Mouse (Mus musculus): Measurements from ENCODE around the gene Ndufs5. TPM values are rescaled to one million over a fixed set of nuclear protein-coding genes. Genes with fewer than 3 reads are reported as not detected.
A peak's percentile ranks its signal among the peaks of the same experiment; 100 is the strongest.

Ndufs5 gene
- polyA plus RNA-seq (2012; fragmentation: generic; extraction: Trizol): 484 TPM

- peak within 1 kb of the TSS; percentile 48 for H3ac ChIP-seq (ENCODE audit: control insufficient read depth, insufficient read length)
- no peaks in the 10 kb centered on the region for H3K27me3 ChIP-seq (ENCODE audit: control insufficient read depth, insufficient read depth, insufficient read length)
- H3K79me2 ChIP-seq (ENCODE audit: control insufficient read depth, insufficient read depth): peaks cover 19% of the 10 kb centered on the region
- peaks cover 13% of the 10 kb centered on the region for H3K36me3 ChIP-seq (ENCODE audit: control insufficient read depth, insufficient read depth)
- no peak for TF ChIP-seq REST (IDR thresholded peaks at IDR 0.05; ENCODE audit: insufficient read depth, insufficient read length)
- TF ChIP-seq MYOD1 (IDR thresholded peaks at IDR 0.05; ENCODE audit: control insufficient read depth in 1 of 3, insufficient read length in 2 of 3, low read depth in 2 of 3): peak in 2 of 3 experiments; percentile 37 to 44
- no peak for TF ChIP-seq TCF12 (IDR thresholded peaks at IDR 0.05; ENCODE audit: insufficient read depth, poor library complexity, severe bottlenecking)
- TF ChIP-seq TCF3 (IDR thresholded peaks at IDR 0.05; ENCODE audit: insufficient read length, low read depth): no peak
- TF ChIP-seq SRF (IDR thresholded peaks at IDR 0.05; ENCODE audit: control insufficient read depth, insufficient read length, low read depth): no peak
- TF ChIP-seq USF1 (IDR thresholded peaks at IDR 0.05; ENCODE audit: low read depth): no peak
- peak; percentile 93 for TF ChIP-seq POLR2AphosphoS2 (IDR thresholded peaks at IDR 0.05; ENCODE audit: insufficient read length, low read depth)
- peak in 2 of 3 experiments; percentile 49 to 64 for TF ChIP-seq MYOG (IDR thresholded peaks at IDR 0.05; ENCODE audit: control insufficient read depth in 1 of 3, insufficient read depth in 1 of 3, insufficient read length in 2 of 3, low read depth in 2 of 3)
- TF ChIP-seq E2F4 (IDR thresholded peaks at IDR 0.05; ENCODE audit: insufficient read depth): no peak
- no peak for TF ChIP-seq MAX (IDR thresholded peaks at IDR 0.05; ENCODE audit: low read depth)
- TF ChIP-seq CEBPB (IDR thresholded peaks at IDR 0.05; ENCODE audit: insufficient read depth, poor library complexity, severe bottlenecking): no peak
- peak; percentile 91 for TF ChIP-seq POLR2A (IDR thresholded peaks at IDR 0.05; ENCODE audit: insufficient read length, low read depth)
- peak within 1 kb of the TSS; percentile 92 for H3K4me2 ChIP-seq (ENCODE audit: low read depth)
- peak within 1 kb of the TSS; percentile 93 for H3K4me3 ChIP-seq
These were observed at the start of gene Ndufs5 for GRCm38 (mm10) chr4:123717574-123718433. TSS of gene Ndufs5 (minus strand) at chr4:123718202.

- Histone ChIP-seq H3K36me3 (ENCODE audit: control insufficient read depth, insufficient read depth) (no peaks in the 10 kb centered on the region), H3ac (ENCODE audit: control insufficient read depth, insufficient read length) (no peak overlapping the region), H3K4me2 (ENCODE audit: low read depth) (no peak overlapping the region), H3K79me2 (ENCODE audit: control insufficient read depth, insufficient read depth) (no peaks in the 10 kb centered on the region), H3K4me3 (no peak overlapping the region), H3K27me3 (ENCODE audit: control insufficient read depth, insufficient read depth, insufficient read length) (no peaks in the 10 kb centered on the region)
- no peak for TF ChIP-seq POLR2A (IDR thresholded peaks at IDR 0.05; ENCODE audit: insufficient read length, low read depth)
- TF ChIP-seq MYOG (IDR thresholded peaks at IDR 0.05; ENCODE audit: control insufficient read depth in 1 of 3, insufficient read depth in 1 of 3, insufficient read length in 2 of 3, low read depth in 2 of 3): peak in 1 of 3 experiments; percentile 40
- TF ChIP-seq CEBPB (IDR thresholded peaks at IDR 0.05; ENCODE audit: insufficient read depth, poor library complexity, severe bottlenecking): no peak
- TF ChIP-seq MAX (IDR thresholded peaks at IDR 0.05; ENCODE audit: low read depth): no peak
- no peak for TF ChIP-seq REST (IDR thresholded peaks at IDR 0.05; ENCODE audit: insufficient read depth, insufficient read length)
- no peak for TF ChIP-seq E2F4 (IDR thresholded peaks at IDR 0.05; ENCODE audit: insufficient read depth)
- no peak for TF ChIP-seq TCF3 (IDR thresholded peaks at IDR 0.05; ENCODE audit: insufficient read length, low read depth)
- TF ChIP-seq USF1 (IDR thresholded peaks at IDR 0.05; ENCODE audit: low read depth): no peak
- no peak for TF ChIP-seq TCF12 (IDR thresholded peaks at IDR 0.05; ENCODE audit: insufficient read depth, poor library complexity, severe bottlenecking)
- TF ChIP-seq MYOD1 (IDR thresholded peaks at IDR 0.05; ENCODE audit: control insufficient read depth in 1 of 3, insufficient read length in 2 of 3, low read depth in 2 of 3): peak in 1 of 3 experiments; percentile 59
- no peak for TF ChIP-seq POLR2AphosphoS2 (IDR thresholded peaks at IDR 0.05; ENCODE audit: insufficient read length, low read depth)
- no peak for TF ChIP-seq SRF (IDR thresholded peaks at IDR 0.05; ENCODE audit: control insufficient read depth, insufficient read length, low read depth)
These were observed 47.1 kb upstream of the Ndufs5 start for GRCm38 (mm10) chr4:123765071-123765470.

- no peaks in the 10 kb centered on the region for H3K27me3 ChIP-seq (ENCODE audit: control insufficient read depth, insufficient read depth, insufficient read length)
- H3K4me3 ChIP-seq: no peak overlapping the region
- no peak overlapping the region for H3K4me2 ChIP-seq (ENCODE audit: low read depth)
- H3K79me2 ChIP-seq (ENCODE audit: control insufficient read depth, insufficient read depth): no peaks in the 10 kb centered on the region
- H3ac ChIP-seq (ENCODE audit: control insufficient read depth, insufficient read length): no peak overlapping the region
- H3K36me3 ChIP-seq (ENCODE audit: control insufficient read depth, insufficient read depth): no peaks in the 10 kb centered on the region
- TF ChIP-seq REST (IDR thresholded peaks at IDR 0.05; ENCODE audit: insufficient read depth, insufficient read length): no peak
- TF ChIP-seq POLR2A (IDR thresholded peaks at IDR 0.05; ENCODE audit: insufficient read length, low read depth): no peak
- TF ChIP-seq USF1 (IDR thresholded peaks at IDR 0.05; ENCODE audit: low read depth): no peak
- no peak for TF ChIP-seq MYOD1 (IDR thresholded peaks at IDR 0.05; ENCODE audit: control insufficient read depth in 1 of 3, insufficient read length in 2 of 3, low read depth in 2 of 3)
- no peak for TF ChIP-seq TCF3 (IDR thresholded peaks at IDR 0.05; ENCODE audit: insufficient read length, low read depth)
These were observed 40.3 kb upstream of the Ndufs5 start for GRCm38 (mm10) chr4:123758306-123758705.

- Histone ChIP-seq H3K27me3 (ENCODE audit: control insufficient read depth, insufficient read depth, insufficient read length) (no peaks in the 10 kb centered on the region), H3K36me3 (ENCODE audit: control insufficient read depth, insufficient read depth) (peaks cover 4% of the 10 kb centered on the region)
- TF ChIP-seq CEBPB (IDR thresholded peaks at IDR 0.05; ENCODE audit: insufficient read depth, poor library complexity, severe bottlenecking) (no peak), REST (IDR thresholded peaks at IDR 0.05; ENCODE audit: insufficient read depth, insufficient read length) (no peak), MYOD1 (IDR thresholded peaks at IDR 0.05; ENCODE audit: control insufficient read depth in 1 of 3, insufficient read length in 2 of 3, low read depth in 2 of 3) (no peak), MAX (IDR thresholded peaks at IDR 0.05; ENCODE audit: low read depth) (no peak), TCF3 (IDR thresholded peaks at IDR 0.05; ENCODE audit: insufficient read length, low read depth) (no peak)
These were observed 32.8 kb upstream of the Ndufs5 start for GRCm38 (mm10) chr4:123750707-123751312.

More at GRCm38 (mm10) chr4:123750707-123751312, 32.8 kb upstream of the Ndufs5 start:
- peak overlapping the region; percentile 92 for H3K4me2 ChIP-seq (ENCODE audit: low read depth)
- peak overlapping the region; percentile 91 for H3ac ChIP-seq (ENCODE audit: control insufficient read depth, insufficient read length)
- peaks cover 40% of the 10 kb centered on the region for H3K79me2 ChIP-seq (ENCODE audit: control insufficient read depth, insufficient read depth)
- H3K4me3 ChIP-seq: peak overlapping the region; percentile 87

Data from myocyte (in vitro differentiated cells).